Mouse (Mus musculus): ENCODE results near the gene Nlrx1.
"Not testable (repeated sequence)": the region's sequence is repeated elsewhere in the genome, so short reads cannot be mapped to it uniquely, and the experiment has no call there.

Gene Nlrx1

DNA sequence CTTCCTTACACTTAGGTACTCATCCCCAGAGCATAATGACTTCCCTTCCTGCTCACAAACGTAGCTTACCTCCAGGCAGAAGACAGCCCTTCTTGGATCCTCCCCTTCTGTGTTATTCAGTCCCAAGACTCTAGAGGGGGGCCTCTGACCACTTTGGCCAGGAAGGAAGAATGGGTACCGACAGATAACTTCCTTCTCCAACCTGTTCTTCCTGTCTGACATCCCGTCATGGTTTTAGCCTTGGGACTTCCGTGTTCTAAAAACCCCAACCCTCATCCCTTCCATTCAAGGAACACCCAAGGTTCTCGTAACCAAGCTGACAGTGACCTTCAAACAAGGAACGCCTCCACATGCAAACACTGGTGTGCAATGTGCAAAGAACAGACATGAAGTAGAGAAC lies at the start of gene Nlrx1:
Nlrx1 (minus strand) TSS at position 168 of the 400 bp plus-strand sequence.
- no peak for DNase-seq

DNA sequence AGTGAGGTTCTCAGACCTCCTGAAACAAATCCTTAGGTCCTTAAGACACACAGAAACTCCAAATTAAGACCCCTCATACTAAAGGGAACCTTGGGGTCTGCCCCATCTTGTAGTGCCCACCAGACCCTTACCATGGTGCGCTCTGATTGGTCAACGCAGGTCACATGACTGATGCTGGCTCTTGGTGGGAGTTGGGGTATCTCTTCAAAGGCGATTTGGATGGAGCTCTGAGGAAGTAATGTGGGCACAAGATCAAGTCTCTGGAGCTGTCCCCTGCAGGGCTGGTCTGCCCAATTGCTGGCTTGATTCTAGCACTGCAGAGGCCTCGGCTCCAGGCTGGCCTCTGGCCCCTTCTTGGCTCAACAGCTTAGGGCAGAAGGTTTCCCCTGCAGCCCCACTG lies 49.1 kb upstream of the Nlrx1 start:
- no peak for DNase-seq

GRCm38 (mm10) chr9:44314910-44315309 lies 46.5 kb upstream of the Nlrx1 start:
- DNase-seq: no peak

GRCm38 (mm10) chr9:44314257-44314547 lies 45.8 kb upstream of the Nlrx1 start:
- DNase-seq: no peak

DNA sequence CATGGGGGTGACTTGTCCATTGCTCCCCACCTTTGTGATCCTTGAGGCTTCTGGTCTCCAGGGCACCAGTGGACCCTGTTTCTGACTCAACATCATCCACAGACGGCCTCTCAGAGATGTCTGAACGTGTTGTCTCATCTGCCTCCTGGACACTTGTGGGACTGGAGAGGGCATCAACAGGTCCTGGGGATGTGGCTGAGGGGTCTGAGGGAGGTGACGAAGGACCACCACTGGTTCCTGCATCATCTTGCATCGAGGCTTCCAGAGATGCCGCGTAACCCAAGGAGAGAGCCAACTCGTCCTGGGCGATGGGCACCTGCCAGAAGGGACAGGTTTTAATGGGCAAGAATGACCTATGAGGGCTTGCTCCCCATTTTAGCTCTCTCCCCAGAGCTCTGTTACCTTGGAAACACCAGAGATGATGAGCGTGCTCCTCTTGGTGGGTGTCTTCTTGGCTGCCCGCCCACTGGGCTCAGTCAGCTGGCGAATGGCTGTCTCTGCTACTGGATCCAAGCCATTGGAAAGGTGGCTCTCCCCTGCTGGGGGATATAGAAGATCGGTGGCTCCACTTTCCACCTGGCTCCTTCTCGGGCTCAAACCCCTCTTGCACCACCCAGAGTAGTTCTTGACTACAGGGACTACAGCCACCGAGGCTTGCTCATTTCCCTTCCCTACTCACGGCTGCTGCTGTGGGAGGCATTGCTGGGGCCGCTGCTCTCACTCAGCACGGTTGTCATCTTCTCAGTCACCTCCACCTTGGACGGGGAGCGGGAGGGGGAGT lies 45.3 kb upstream of the Nlrx1 start:
- no peak for DNase-seq

DNA sequence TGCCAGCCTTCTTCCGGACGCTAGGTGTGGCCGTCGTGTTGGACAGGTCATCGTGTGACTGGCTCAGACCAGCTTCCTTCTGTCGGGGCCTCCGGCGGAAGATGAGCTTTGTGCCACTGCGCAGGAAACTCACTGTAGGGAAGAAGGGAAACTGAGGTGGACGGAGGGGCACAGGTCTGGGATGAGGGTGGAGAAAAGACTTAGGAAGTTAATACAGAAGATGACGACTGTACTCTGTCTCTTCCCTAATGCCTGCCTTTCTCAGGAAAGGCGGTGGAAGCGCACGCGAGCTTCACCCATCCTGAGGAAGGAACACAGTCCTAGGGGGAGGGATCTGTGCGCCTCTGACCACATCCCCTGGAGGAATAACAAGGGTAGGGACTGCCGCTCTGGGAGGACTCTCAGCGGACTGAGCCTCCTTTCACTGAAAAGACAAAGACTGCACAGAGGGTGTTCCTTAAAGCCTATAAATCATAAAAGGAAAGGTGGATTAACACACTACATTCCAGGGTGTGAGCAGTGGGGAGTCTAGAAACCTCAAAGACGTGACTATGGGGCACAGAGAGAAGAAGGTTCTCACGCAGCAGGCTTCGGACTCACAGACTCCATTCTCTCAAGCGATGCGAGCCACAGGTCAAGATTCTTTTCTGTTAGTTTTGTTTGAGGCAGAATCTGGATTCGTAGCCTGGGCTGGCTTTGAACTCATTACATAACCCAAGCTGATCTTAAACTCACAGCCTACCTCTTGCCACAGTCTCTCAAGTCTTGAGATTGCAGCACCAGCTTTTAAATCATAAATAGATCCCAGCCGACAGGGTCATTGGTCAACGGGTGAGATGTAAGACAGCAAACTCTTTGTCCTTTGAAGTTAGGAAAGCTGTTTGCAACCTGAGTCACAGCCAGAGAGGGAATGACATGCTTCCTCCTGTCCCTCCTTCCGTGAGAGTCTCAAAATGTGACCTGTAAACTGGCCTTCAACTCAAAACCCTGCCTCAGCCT lies 43.0 kb upstream of the Nlrx1 start:
- peak; percentile 42 for DNase-seq

GRCm38 (mm10) chr9:44310750-44311135 lies 42.3 kb upstream of the Nlrx1 start:
- DNase-seq: no peak

DNA sequence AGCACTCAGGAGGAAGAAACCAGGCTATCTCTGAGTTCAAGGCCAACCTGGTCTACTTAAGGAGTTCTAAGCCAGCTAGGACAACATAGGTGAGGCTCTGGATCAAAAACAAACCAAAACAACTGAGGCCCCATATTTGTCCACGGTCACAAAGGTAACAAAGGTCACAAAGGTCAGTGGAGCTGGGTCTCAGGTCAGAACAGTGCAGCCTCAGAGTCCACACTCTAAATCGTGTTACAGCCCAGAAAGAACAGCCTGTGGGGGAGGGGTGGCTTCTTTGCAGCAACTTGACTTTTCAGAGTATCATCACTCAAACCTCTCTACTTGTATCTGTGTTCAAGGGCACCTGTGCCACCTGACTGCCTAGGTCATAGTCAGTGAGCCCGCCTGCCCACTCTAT lies 41.4 kb upstream of the Nlrx1 start:
- DNase-seq: no peak

GRCm38 (mm10) chr9:44307248-44307647 lies 38.8 kb upstream of the Nlrx1 start:
- no peak for DNase-seq

DNA sequence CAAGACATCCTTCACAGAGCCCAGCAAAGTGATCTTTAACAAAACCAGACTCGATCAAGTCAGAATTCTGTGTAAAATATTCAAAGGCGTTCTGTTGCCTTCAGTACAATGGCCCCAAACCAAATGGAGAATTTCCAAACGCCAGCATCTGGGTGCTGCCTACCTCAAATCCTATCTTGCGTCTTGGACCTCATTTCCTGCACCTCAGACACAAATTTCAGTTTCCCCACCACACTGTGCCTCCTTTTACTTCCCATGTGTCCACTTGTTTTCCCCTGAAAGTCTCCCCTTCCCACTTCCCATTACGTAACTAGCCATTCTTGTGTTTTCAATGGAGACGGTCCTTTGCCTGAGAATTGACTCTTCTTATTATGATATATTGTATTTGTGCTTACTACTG lies 38.1 kb upstream of the Nlrx1 start:
- DNase-seq: no peak

- peak; percentile 98 for DNase-seq
These were observed 37.2 kb upstream of the Nlrx1 start, which contains the start of gene Hinfp for GRCm38 (mm10) chr9:44305466-44306079. Gene Hinfp (minus strand): TSS chr9:44305671.

DNA sequence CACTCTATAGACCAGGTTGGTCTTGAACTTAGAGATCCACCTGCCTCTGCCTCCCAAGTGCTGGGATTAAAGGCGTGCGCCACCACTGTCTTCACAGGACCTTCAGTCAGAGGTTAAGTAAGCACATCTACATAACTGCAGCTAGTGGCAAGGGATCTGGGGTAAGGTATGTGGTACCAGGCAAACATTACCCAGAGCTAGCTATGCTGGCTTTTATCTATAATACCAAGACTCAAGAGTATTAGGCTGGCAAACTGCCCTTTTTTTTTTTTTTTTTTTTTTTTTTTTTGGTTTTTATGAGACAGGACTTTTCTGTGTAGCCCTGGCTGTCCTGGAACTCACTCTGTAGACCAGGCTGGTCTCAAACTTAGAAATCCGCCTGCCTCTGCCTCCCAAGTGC lies 31.6 kb upstream of the Nlrx1 start:
- DNase-seq: not testable (repeated sequence)

GRCm38 (mm10) chr9:44292490-44292889 lies 24.1 kb upstream of the Nlrx1 start:
- peak; percentile 71 for DNase-seq

- no peak for DNase-seq
These were observed 20.5 kb upstream of the Nlrx1 start for GRCm38 (mm10) chr9:44288959-44289291.

DNA sequence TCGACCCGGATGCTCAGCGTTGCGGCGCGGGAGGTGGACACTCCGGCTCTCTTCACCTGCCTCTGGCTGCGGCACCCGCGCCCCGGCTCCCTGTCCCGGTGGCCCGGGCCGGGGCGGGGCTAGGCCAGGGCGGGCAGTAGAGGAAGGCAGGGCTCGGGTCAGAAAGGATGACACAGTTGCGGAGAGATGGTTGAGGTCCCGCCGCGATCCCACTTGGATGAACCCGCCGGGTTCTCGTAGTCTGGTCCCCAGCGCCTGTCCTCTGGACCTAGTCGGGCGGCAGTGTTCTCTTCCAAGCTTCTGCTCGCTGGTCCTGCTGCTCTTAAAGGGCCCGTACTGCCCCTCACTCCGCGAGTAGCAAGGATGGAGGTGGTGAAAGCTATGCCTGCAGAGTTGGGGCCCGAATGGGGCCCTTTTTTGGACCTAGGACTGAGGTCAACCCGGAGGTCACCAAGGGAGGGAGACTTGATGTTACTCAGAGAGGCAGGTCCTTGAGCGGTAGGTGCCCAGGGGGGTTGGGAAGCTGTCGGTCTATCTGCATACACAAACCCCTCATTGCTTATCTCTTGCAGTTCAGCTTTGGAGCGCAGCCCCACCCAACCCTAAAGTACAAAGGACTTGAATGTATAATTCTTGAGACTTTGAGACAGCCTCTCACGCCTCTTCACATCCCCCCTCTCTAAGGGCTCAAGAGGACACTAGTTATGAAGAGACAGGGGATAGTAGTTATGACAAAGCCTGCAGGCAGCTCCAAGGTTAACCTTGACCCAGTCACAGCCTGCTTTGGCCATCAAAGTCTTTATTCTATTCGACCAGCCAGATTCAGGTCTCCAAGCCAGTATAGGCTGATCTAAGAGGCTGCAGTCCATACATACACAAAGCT lies 19.9 kb upstream of the Nlrx1 start, which contains the start of gene Abcg4:
Abcg4 (minus strand) TSS at position 540 of the 883 bp plus-strand sequence.
- no peak for DNase-seq

- DNase-seq: peak; percentile 8
These were observed 19.1 kb upstream of the Nlrx1 start for GRCm38 (mm10) chr9:44287401-44288075.

DNA sequence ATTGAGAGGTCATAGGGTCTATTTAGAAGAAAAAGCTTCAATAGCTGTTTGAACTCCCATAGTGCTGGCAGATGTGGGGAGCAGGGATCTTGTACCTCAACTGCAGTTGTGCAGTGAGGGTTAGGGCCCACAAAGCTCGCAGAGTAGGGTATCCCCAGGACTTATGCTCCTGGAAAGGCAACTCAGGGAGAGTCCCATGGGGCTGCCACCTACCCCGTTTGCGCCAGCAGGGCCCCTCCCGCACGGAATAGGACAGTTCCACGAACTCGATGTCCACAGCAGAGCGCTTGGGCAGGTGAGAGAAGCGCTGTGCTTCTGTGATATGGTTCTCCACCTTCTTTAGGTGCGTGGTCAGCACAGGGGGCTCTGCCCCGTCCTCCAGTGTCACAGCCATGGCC lies 18.6 kb upstream of the Nlrx1 start:
- DNase-seq: no peak

GRCm38 (mm10) chr9:44286256-44286850 lies 18.0 kb upstream of the Nlrx1 start:
- DNase-seq: no peak

- no peak for DNase-seq
These were observed 14.8 kb upstream of the Nlrx1 start for GRCm38 (mm10) chr9:44283183-44283582.

GRCm38 (mm10) chr9:44269973-44270372 lies 1.6 kb upstream of the Nlrx1 start:
- no peak for DNase-seq

GRCm38 (mm10) chr9:44269077-44269476 lies 678 bp upstream of the Nlrx1 start:
- DNase-seq: peak; percentile 52

DNA sequence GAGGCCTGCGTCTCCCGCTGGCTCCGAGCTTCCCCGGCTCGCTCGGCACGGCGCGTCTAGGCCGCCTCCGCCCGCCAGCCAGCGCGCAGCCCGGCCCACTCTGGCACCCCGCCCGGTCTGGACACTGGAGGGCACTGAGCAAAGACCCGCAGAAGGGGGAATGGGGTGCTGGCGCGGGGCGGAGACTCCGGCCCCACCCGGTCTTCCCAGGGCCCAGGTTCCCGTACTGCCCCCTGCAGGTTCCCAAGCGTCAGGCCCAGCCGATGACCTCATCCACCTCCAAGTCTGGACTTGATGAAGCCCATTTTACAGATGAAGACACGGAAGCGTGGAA lies 405 bp downstream of the Nlrx1 start:
- peak; percentile 95 for DNase-seq
